Mouse (Mus musculus) limb, embryonic 14.5 days (tissue): ENCODE results near the gene Mipol1. TPM values are rescaled to one million over a fixed set of nuclear protein-coding genes. Genes with fewer than 3 reads are reported as not detected.
"Not testable (repeated sequence)": the region's sequence is repeated elsewhere in the genome, so short reads cannot be mapped to it uniquely, and the experiment has no call there.

ENCODE experiments used
- ATAC-seq: fragments of 200-750 bp; cut with Nextera tagmentation; 2 replicates; pipeline ENCODE4 v1.8.0; 2017; ENCODE audit warnings: low read depth, moderate number of reproducible peaks, moderate TSS enrichment; ENCODE audit not compliant: low FRiP score
- DNase-seq: peaks from one replicate; pipeline ENCODE4 v3.0.0-alpha.2; 2015; ENCODE audit warnings: low spot score
- H3K27ac ChIP-seq: fragments of 300-500 bp; sonication (generic); replicated peaks from 2 replicates; pipeline ENCODE4 v1.5.1; 2014; ENCODE audit warnings: low read depth, mild to moderate bottlenecking, low read length, moderate library complexity, mixed read lengths
- H3K27me3 ChIP-seq: fragments of 300-500 bp; sonication (generic); 2 replicates; pipeline ENCODE4 v1.6.1; 2014; ENCODE audit warnings: low read length, mixed read lengths; ENCODE audit not compliant: control insufficient read depth, insufficient read depth
- H3K36me3 ChIP-seq: fragments of 300-500 bp; sonication (generic); 2 replicates; pipeline ENCODE4 v1.6.1; 2014; ENCODE audit warnings: mild to moderate bottlenecking, low read length, moderate library complexity, mixed read lengths; ENCODE audit not compliant: control insufficient read depth, insufficient read depth
- H3K4me1 ChIP-seq: fragments of 300-500 bp; sonication (generic); 2 replicates; pipeline ENCODE4 v1.6.1; 2014; ENCODE audit warnings: antibody characterized with exemption, low read length, mixed read lengths; ENCODE audit not compliant: control insufficient read depth, insufficient read depth
- H3K4me2 ChIP-seq: fragments of 300-500 bp; sonication (generic); replicated peaks from 2 replicates; pipeline ENCODE4 v1.6.1; 2014; ENCODE audit warnings: low read depth, mild to moderate bottlenecking, low read length, moderate library complexity; ENCODE audit not compliant: severe bottlenecking
- H3K4me3 ChIP-seq: fragments of 300-500 bp; sonication (generic); replicated peaks from 2 replicates; pipeline ENCODE4 v1.5.1; 2014; ENCODE audit warnings: low read length
- H3K9ac ChIP-seq: fragments of 300-500 bp; sonication (generic); 2 replicates; pipeline ENCODE4 v1.6.1; 2014; ENCODE audit warnings: mild to moderate bottlenecking, low read depth, low read length, moderate library complexity; ENCODE audit not compliant: severe bottlenecking
- H3K9me3 ChIP-seq: fragments of 300-500 bp; sonication (generic); 2 replicates; pipeline ENCODE4 v1.6.1; 2016; ENCODE audit warnings: low read length; ENCODE audit not compliant: control insufficient read depth
- POLR2A ChIP-seq: fragments of 200-500 bp; IDR thresholded peaks from 2 replicates; pipeline ENCODE4 v1.8.0; 2012; ENCODE audit warnings: inconsistent platforms, mild to moderate bottlenecking, moderate library complexity, borderline replicate concordance; ENCODE audit not compliant: insufficient read depth, insufficient read length; ENCODE audit errors: extremely low read depth
- WGBS: fragments of 180-500 bp; shearing (Covaris S2); extraction: QIAGEN DNeasy Blood & Tissue Kit; methylation state at CpG from one replicate; pipeline ENCODE4 v1.1.7; 2014; 5-methylcytosine and 5-hydroxymethylcytosine counted together
- polyA plus RNA-seq, 2 experiments: library from polyadenylated mRNA; depleted of rRNA in 1 of 2; stranded (reverse) in 1 of 2; unstranded in 1 of 2; fragments of >200 nt; fragmentation: Nextera tagmentation in 1 of 2; extraction: Ambion mirVana in 1 of 2; gene quantifications; 2 replicates each; pipeline versions ENCODE4 v1.2.1 to v1.2.3; 2012 to 2014

Gene Mipol1
- polyA plus RNA-seq, 2 experiments: 5.3 to 8.2 TPM

- no peak overlapping the region for H3K4me2 ChIP-seq
- no peaks in the 10 kb centered on the region for H3K4me1 ChIP-seq
- no peak overlapping the region for H3K9ac ChIP-seq
- H3K36me3 ChIP-seq: no peaks in the 10 kb centered on the region
- no peak overlapping the region for H3K4me3 ChIP-seq
- no peak overlapping the region for H3K27ac ChIP-seq
- ATAC-seq (no peak), DNase-seq (no peak)
- H3K9me3 ChIP-seq: no peaks in the 10 kb centered on the region
- no peaks in the 10 kb centered on the region for H3K27me3 ChIP-seq
- no peak for TF ChIP-seq POLR2A
- 84% methylated on average over 3 of the region's 3 CpGs for whole genome bisulfite sequencing
Measured at GRCm38 (mm10) chr12:57428243-57428642, 198.0 kb downstream of the Mipol1 start.

- DNase-seq (no peak), ATAC-seq (no peak)
- Histone ChIP-seq H3K27me3 (no peaks in the 10 kb centered on the region), H3K27ac (no peak overlapping the region), H3K4me2 (no peak overlapping the region), H3K9me3 (no peaks in the 10 kb centered on the region), H3K4me3 (no peak overlapping the region), H3K36me3 (no peaks in the 10 kb centered on the region), H3K4me1 (no peaks in the 10 kb centered on the region), H3K9ac (no peak overlapping the region)
- 67% methylated on average over 2 of the region's 2 CpGs for WGBS
- no peak for TF ChIP-seq POLR2A
Measured at GRCm38 (mm10) chr12:57428767-57429166, 198.5 kb downstream of the Mipol1 start.

GRCm38 (mm10) chr12:57436939-57437659 lies 206.9 kb downstream of the Mipol1 start:
- WGBS: 73% methylated on average over 8 of the region's 8 CpGs
- H3K27ac ChIP-seq, H3K4me3 ChIP-seq, H3K4me1 ChIP-seq, H3K9ac ChIP-seq, H3K9me3 ChIP-seq, H3K36me3 ChIP-seq, H3K27me3 ChIP-seq, H3K4me2 ChIP-seq, ATAC-seq: not testable (repeated sequence)
- DNase-seq: peak; percentile 4

- no peaks in the 10 kb centered on the region for H3K36me3 ChIP-seq
- H3K4me3 ChIP-seq: no peak overlapping the region
- WGBS: 67% methylated on average over 10 of the region's 10 CpGs
- no peaks in the 10 kb centered on the region for H3K4me1 ChIP-seq
- H3K4me2 ChIP-seq: no peak overlapping the region
- ATAC-seq: no peak
- H3K27ac ChIP-seq: no peak overlapping the region
- no peak for TF ChIP-seq POLR2A
- DNase-seq: no peak
- no peak overlapping the region for H3K9ac ChIP-seq
- no peaks in the 10 kb centered on the region for H3K27me3 ChIP-seq
- H3K9me3 ChIP-seq: no peaks in the 10 kb centered on the region
Measured at GRCm38 (mm10) chr12:57444281-57444903, 214.2 kb downstream of the Mipol1 start.

GRCm38 (mm10) chr12:57447331-57447730 lies 217.1 kb downstream of the Mipol1 start:
- H3K9ac ChIP-seq: no peak overlapping the region
- 82% methylated on average over 3 of the region's 3 CpGs for WGBS
- no peaks in the 10 kb centered on the region for H3K27me3 ChIP-seq
- no peak overlapping the region for H3K4me2 ChIP-seq
- no peak for TF ChIP-seq POLR2A
- ATAC-seq: no peak
- no peak overlapping the region for H3K4me3 ChIP-seq
- DNase-seq: no peak
- H3K27ac ChIP-seq: no peak overlapping the region
- H3K9me3 ChIP-seq: no peaks in the 10 kb centered on the region
- H3K4me1 ChIP-seq: no peaks in the 10 kb centered on the region
- H3K36me3 ChIP-seq: no peaks in the 10 kb centered on the region
